Mouse (Mus musculus): ENCODE results near the gene Olfr1487.
"Not testable (repeated sequence)": the region's sequence is repeated elsewhere in the genome, so short reads cannot be mapped to it uniquely, and the experiment has no call there.

The Olfr1487 gene

DNA sequence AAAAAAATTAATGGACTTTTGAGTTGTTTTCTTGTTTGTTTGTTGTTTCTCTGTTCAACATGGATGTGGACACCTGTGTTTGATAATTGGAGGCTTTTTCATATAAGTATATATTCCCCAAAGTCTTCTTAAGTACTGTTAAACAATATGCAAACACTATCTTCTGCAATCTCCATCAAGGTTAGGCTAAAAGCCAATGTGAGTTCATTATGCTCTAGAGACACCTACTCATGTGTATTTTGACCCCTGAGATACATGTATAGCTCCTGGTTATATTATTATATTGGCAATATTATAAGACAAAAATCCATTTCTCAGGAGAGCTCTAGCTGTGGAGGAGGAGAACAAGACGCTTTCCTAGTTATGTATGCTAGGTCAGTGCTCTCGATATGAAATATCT lies at the start of gene Olfr1487:
Gene Olfr1487 (plus strand): TSS at position 301 of the 400 bp plus-strand sequence.
- DNase-seq (ENCODE audit: low spot score in 2 of 2): not testable (repeated sequence)

DNA sequence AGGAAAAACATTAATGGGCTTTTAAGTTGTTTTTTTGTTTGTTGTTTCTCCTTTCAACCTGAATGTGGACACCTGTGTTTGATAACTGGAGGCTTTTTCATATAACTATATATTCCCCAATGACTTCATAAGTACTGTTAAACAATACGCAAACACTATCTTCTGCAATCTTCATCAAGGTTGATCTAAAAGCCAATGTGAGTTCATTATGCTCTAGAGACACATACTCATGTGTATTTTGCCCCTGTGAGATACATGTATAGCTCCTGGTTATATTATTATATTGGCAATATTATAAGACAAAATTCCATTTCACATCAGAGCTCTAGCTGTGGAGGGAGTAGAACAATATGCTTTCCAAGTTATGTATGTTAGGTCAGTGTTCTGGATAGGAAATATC lies 34.0 kb upstream of the Olfr1487 start, which contains the start of gene Olfr1484:
Gene Olfr1484 (plus strand): TSS at position 301 of the 400 bp plus-strand sequence.
- DNase-seq (ENCODE audit: low spot score in 2 of 2): no peak

DNA sequence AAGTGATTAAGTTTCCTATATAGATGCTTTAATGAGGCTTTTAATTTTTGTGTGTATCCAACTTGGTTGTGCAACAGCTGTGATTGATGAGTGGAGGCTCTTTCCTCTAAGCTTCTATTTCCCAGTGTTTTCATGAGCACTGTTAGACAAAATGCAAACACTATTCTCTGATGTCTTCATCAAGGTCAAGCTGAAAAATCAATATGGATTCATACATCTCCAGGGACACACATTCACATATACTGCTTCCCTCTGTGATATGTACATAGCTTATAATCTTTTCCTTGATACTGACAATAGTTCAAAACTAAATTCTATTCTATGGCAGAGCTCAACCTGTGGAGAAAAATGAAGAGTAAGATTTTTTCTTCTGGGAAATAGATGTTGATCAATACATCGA lies 14.1 kb downstream of the Olfr1487 start, which contains the start of gene Olfr1489:
Gene Olfr1489 (plus strand): TSS at position 301 of the 400 bp plus-strand sequence.
- no peak for DNase-seq (ENCODE audit: low spot score in 2 of 2)

DNA sequence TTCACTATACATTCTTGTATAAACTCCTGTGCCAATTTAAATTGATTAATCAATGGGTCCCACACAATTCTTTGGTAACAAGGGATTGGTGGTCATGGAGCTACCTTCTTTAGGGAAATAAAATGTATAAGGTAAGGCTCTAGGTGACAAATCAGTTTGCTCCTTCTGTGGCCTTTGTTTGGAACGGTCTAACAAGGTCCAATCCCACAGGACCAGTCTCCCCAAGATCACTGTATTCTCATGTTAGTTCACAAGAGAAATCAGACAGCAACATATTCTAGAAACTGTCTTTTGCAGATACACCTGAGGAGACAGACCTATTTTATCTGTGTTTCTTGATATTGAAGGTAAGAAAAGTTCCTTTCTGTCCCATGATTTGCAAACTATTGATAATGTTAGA lies 33.6 kb downstream of the Olfr1487 start, which contains the start of gene Olfr1490:
Gene Olfr1490 (plus strand): TSS at position 301 of the 400 bp plus-strand sequence.
- no peak for DNase-seq (ENCODE audit: low spot score in 2 of 2)
